Mouse (Mus musculus): ENCODE measurements around the gene Hectd4. TPM values are rescaled to one million over a fixed set of nuclear protein-coding genes. Genes with fewer than 3 reads are reported as not detected.

The Hectd4 gene
- total RNA-seq, 2 experiments from 2014 or later: 21.1 to 24.4 TPM

Other genes starting within 250 kb of the Hectd4 start
- gene Rph3a, start 210.1 kb upstream of the Hectd4 start, total RNA-seq (2021): not detected
- gene Ptpn11, start 28.8 kb upstream of the Hectd4 start, total RNA-seq (2021): 100 to 1,000 TPM; 166 to 210 TPM
- gene Rpl6, start 15.7 kb upstream of the Hectd4 start, total RNA-seq (2021): 100 to 1,000 TPM; 519 to 543 TPM
- gene Trafd1, start 165.4 kb downstream of the Hectd4 start, total RNA-seq (2021): 10 to 100 TPM; 60.7 to 65.0 TPM
- 10 to 100 TPM; 20.8 to 23.5 TPM for gene Naa25, start 177.7 kb downstream of the Hectd4 start, total RNA-seq (2021)
- gene Tmem116, start 231.7 kb downstream of the Hectd4 start, total RNA-seq (2021): 10 to 100 TPM; 11.9 to 12.4 TPM
- gene Erp29, start 232.3 kb downstream of the Hectd4 start, total RNA-seq (2021): 10 to 100 TPM; 71.5 to 78.6 TPM

Measured in heart, postnatal 36 days (tissue).